Mouse (Mus musculus) CH12.LX (cell line): ENCODE data around the gene Dkk3. TPM values are rescaled to one million over a fixed set of nuclear protein-coding genes. Genes with fewer than 3 reads are reported as not detected.

Experiments used
- DNase-seq: peaks from one replicate; pipeline ENCODE4 v3.0.0-alpha.2; 2013; ENCODE audit errors: extremely low read depth
- H3K27ac ChIP-seq: 2 replicates; pipeline ENCODE4 v1.5.1; 2012; ENCODE audit warnings: low read depth, mild to moderate bottlenecking, control low read depth, moderate library complexity; ENCODE audit not compliant: insufficient read depth
- H3K27me3 ChIP-seq: replicated peaks from 2 replicates; pipeline ENCODE3; 2012; ENCODE audit warnings: inconsistent platforms
- H3K36me3 ChIP-seq, 2 experiments: replicated peaks in 1 of 2; 2 replicates each; pipeline versions ENCODE3 to v1.6.1; 2012; ENCODE audit warnings: inconsistent platforms in 1 of 2, low read length in 1 of 2, mild to moderate bottlenecking in 1 of 2, mixed read lengths in 1 of 2, moderate library complexity in 1 of 2; ENCODE audit not compliant: control insufficient read depth in 1 of 2, insufficient read depth in 1 of 2
- H3K4me1 ChIP-seq, 2 experiments: 2 replicates each; pipeline ENCODE4 v1.6.1; 2012; ENCODE audit warnings: inconsistent platforms in 1 of 2, moderate library complexity in 1 of 2; ENCODE audit not compliant: insufficient read depth in 2 of 2, control insufficient read depth in 1 of 2
- H3K4me2 ChIP-seq: 2 replicates; pipeline ENCODE4 v1.6.1; 2012; ENCODE audit warnings: low read depth, mild to moderate bottlenecking, control low read depth; ENCODE audit not compliant: poor library complexity, insufficient read depth, severe bottlenecking
- H3K4me3 ChIP-seq, 3 experiments: fragments of 150-350 bp in 1 of 3; sonication (generic) in 1 of 3; replicated peaks in 1 of 3; 2 replicates each; pipeline versions ENCODE3 to v1.5.1; 2011 to 2012; ENCODE audit warnings: low read depth in 2 of 3, low read length in 2 of 3, mild to moderate bottlenecking in 2 of 3, moderate library complexity in 2 of 3, control low read depth in 1 of 3, improper control_type of control experiment in 1 of 3, inconsistent platforms in 1 of 3, mixed read lengths in 1 of 3; ENCODE audit not compliant: poor library complexity in 1 of 3
- H3K79me2 ChIP-seq: replicated peaks from 2 replicates; pipeline ENCODE4 v1.6.1; 2012; ENCODE audit warnings: mild to moderate bottlenecking, moderate library complexity; ENCODE audit not compliant: control insufficient read depth, poor library complexity, insufficient read depth, severe bottlenecking; ENCODE audit errors: extremely low read depth
- H3K9ac ChIP-seq: 2 replicates; pipeline ENCODE4 v1.6.1; 2012; ENCODE audit warnings: low read depth, mild to moderate bottlenecking, control low read depth, moderate library complexity; ENCODE audit not compliant: insufficient read depth
- H3K9me3 ChIP-seq: replicated peaks from 2 replicates; pipeline ENCODE3; 2012; ENCODE audit warnings: low read length, inconsistent platforms, mixed read lengths
- BHLHE40 ChIP-seq: IDR thresholded peaks from 2 replicates; pipeline ENCODE4 v1.6.1; 2011; ENCODE audit warnings: mild to moderate bottlenecking, low read depth, low read length, improper control_type of control experiment
- CHD1 ChIP-seq: IDR thresholded peaks from 2 replicates; pipeline ENCODE4 v1.6.1; 2012; ENCODE audit warnings: low read depth, low read length, improper control_type of control experiment, inconsistent platforms
- CTCF ChIP-seq, 2 experiments: IDR thresholded peaks in 1 of 2; conservative IDR thresholded peaks in 1 of 2; 2 replicates each; pipeline ENCODE4 v1.5.1; 2011 to 2012; ENCODE audit warnings: low read depth in 2 of 2, low read length in 2 of 2, improper control_type of control experiment in 1 of 2, inconsistent platforms in 1 of 2, mild to moderate bottlenecking in 1 of 2, moderate library complexity in 1 of 2
- E2F4 ChIP-seq: IDR thresholded peaks from 2 replicates; pipeline ENCODE4 v1.6.1; 2011; ENCODE audit warnings: low read depth, low read length, improper control_type of control experiment; ENCODE audit not compliant: insufficient replicate concordance
- ELF1 ChIP-seq: IDR thresholded peaks from 2 replicates; pipeline ENCODE4 v1.6.1; 2014; ENCODE audit warnings: low read depth, mild to moderate bottlenecking, inconsistent platforms, low read length, improper control_type of control experiment
- ETS1 ChIP-seq: conservative IDR thresholded peaks from 2 replicates; pipeline ENCODE4 v1.6.1; 2012; ENCODE audit warnings: low read depth, mild to moderate bottlenecking, inconsistent platforms, low read length, improper control_type of control experiment, moderate library complexity
- HCFC1 ChIP-seq: IDR thresholded peaks from 2 replicates; pipeline ENCODE4 v1.6.1; 2012; ENCODE audit warnings: low read depth, mild to moderate bottlenecking, inconsistent platforms, low read length, improper control_type of control experiment
- IRF4 ChIP-seq: IDR thresholded peaks from 2 replicates; pipeline ENCODE4 v1.6.1; 2014; ENCODE audit warnings: low read depth, mild to moderate bottlenecking, inconsistent platforms, low read length, improper control_type of control experiment
- JUN ChIP-seq: IDR thresholded peaks from 2 replicates; pipeline ENCODE4 v1.6.1; 2011; ENCODE audit warnings: low read depth, mild to moderate bottlenecking, low read length, improper control_type of control experiment, moderate library complexity; ENCODE audit not compliant: insufficient read depth
- MAFK ChIP-seq: IDR thresholded peaks from 2 replicates; pipeline ENCODE4 v1.6.1; 2011; ENCODE audit warnings: low read length, improper control_type of control experiment; ENCODE audit not compliant: insufficient replicate concordance
- MAX ChIP-seq: IDR thresholded peaks from 2 replicates; pipeline ENCODE4 v1.6.1; 2011; ENCODE audit warnings: low read length, improper control_type of control experiment
- MAZ ChIP-seq: IDR thresholded peaks from 2 replicates; pipeline ENCODE4 v1.6.1; 2012; ENCODE audit warnings: low read depth, mild to moderate bottlenecking, inconsistent platforms, low read length, improper control_type of control experiment, moderate library complexity
- MXI1 ChIP-seq: IDR thresholded peaks from 2 replicates; pipeline ENCODE4 v1.6.1; 2011; ENCODE audit warnings: mild to moderate bottlenecking, low read depth, low read length, improper control_type of control experiment
- MYC ChIP-seq: IDR thresholded peaks from 2 replicates; pipeline ENCODE4 v1.6.1; 2011; ENCODE audit warnings: low read depth, mild to moderate bottlenecking, improper control_type of control experiment, low read length
- PAX5 ChIP-seq: IDR thresholded peaks from 2 replicates; pipeline ENCODE4 v1.6.1; 2012; ENCODE audit warnings: low read length, inconsistent platforms, mixed read lengths
- POLR2A ChIP-seq: IDR thresholded peaks from 2 replicates; pipeline ENCODE4 v1.6.1; 2011; ENCODE audit warnings: low read depth, mild to moderate bottlenecking, improper control_type of control experiment, low read length
- POLR2AphosphoS2 ChIP-seq: IDR thresholded peaks from 2 replicates; pipeline ENCODE4 v1.6.1; 2011; ENCODE audit warnings: low read depth, low read length, improper control_type of control experiment
- RCOR1 ChIP-seq: conservative IDR thresholded peaks from 2 replicates; pipeline ENCODE4 v1.6.1; 2012; ENCODE audit warnings: low read depth, mild to moderate bottlenecking, inconsistent platforms, low read length, improper control_type of control experiment
- SIN3A ChIP-seq: IDR thresholded peaks from 2 replicates; pipeline ENCODE4 v1.6.1; 2012; ENCODE audit warnings: low read length, improper control_type of control experiment, inconsistent platforms
- SMC3 ChIP-seq: IDR thresholded peaks from 2 replicates; pipeline ENCODE4 v1.6.1; 2011; ENCODE audit warnings: low read depth, low read length, improper control_type of control experiment
- TBP ChIP-seq: conservative IDR thresholded peaks from 2 replicates; pipeline ENCODE4 v1.6.1; 2011; ENCODE audit warnings: low read depth, low read length, improper control_type of control experiment
- UBTF ChIP-seq: IDR thresholded peaks from 2 replicates; pipeline ENCODE4 v1.6.1; 2012; ENCODE audit warnings: low read depth, mild to moderate bottlenecking, inconsistent platforms, low read length, improper control_type of control experiment, moderate library complexity
- USF1 ChIP-seq: IDR thresholded peaks from 2 replicates; pipeline ENCODE4 v1.6.1; 2014; ENCODE audit warnings: low read depth, mild to moderate bottlenecking, inconsistent platforms, low read length, improper control_type of control experiment
- ZC3H11A ChIP-seq: IDR thresholded peaks from 2 replicates; pipeline ENCODE4 v1.6.1; 2012; ENCODE audit warnings: low read depth, mild to moderate bottlenecking, inconsistent platforms, low read length, improper control_type of control experiment
- ZKSCAN1 ChIP-seq: IDR thresholded peaks from 2 replicates; pipeline ENCODE4 v1.6.1; 2012; ENCODE audit warnings: low read depth, inconsistent platforms, low read length, improper control_type of control experiment, borderline replicate concordance
- ZNF384 ChIP-seq: IDR thresholded peaks from 2 replicates; pipeline ENCODE4 v1.6.1; 2012; ENCODE audit warnings: low read depth, low read length, improper control_type of control experiment, inconsistent platforms
- dilution Hi-C: fragments of 300-500 bp; cut with MboI; formaldehyde crosslinking; loops from 2 replicates; pipeline ENCODE4 v1.14.3; 2020; ENCODE audit warnings: low sequenced_read_pairs; ENCODE audit not compliant: extremely low pct_unique_long_range_greater_than_20kb, extremely low pct_ligation_motif_present
- in situ Hi-C: fragments of 300-500 bp; cut with MboI; formaldehyde crosslinking; loops from 3 replicates; pipeline ENCODE4 v1.14.3; 2019; ENCODE audit warnings: low sequenced_read_pairs, low pct_ligation_motif_present, low pct_unique_long_range_greater_than_20kb, mixed read lengths
- polyA plus RNA-seq: library from polyadenylated mRNA; unstranded; fragments of >175 nt; gene quantifications from 2 replicates; pipeline ENCODE4 v1.2.1, GENCODE M21; 2012; ENCODE audit warnings: low read depth; ENCODE audit not compliant: insufficient read length
- total RNA-seq, 2 experiments: library from RNA; depleted of rRNA; stranded (reverse); fragments of 300-350 nt in 1 of 2; fragments of >200 nt in 1 of 2; gene quantifications; 2 replicates each; pipeline ENCODE4 v1.2.3; 2012 to 2014

The Dkk3 gene
- total and polyA plus RNA-seq, 3 experiments, result 0.38 to 0.55 (median 0.54) TPM

DNA sequence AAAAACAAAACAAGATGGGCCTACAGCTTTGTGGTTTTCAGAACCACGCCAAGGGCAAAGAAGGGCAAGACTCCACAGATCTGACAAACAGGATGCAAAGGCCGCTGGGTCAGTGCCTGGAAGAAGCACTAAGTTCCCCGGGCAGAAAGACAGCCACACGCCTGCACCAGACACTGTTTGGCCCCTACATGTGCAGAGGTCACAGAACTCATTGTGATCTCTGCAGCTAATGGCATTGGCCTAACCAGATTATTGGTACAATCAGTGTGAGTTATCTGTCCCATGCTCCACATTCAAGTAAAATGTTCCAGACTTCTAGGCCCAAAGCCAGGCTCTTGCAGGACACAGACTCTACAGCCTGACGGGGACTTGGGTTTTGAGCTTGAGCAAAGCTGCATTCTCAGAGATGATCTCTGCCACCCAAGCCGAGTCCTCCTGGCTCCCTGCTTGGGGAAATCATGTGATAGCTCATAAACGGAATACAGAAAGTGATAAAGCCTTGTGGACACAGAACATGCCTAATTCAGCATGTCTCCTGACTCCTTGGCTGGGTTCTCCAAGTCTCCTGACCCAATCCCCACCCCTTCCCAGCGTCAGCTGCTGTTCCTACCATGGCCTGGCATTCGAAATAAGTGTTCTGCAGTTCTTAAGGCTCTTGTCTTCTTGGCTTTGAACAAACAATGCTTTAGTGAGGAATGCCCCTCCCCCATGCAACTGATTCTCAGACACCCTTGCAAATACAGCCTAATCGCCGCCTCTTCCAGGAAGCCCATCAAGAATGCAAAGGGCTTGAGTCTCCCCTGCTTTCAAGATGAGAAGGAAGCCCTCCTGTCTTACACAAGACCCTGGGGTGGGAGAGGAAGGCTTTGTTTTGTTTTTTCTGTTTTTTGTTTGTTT lies 20.1 kb downstream of the Dkk3 start:
- no peaks in the 10 kb centered on the region for H3K36me3 ChIP-seq
- DNase-seq, result no peak
- TF ChIP-seq CTCF (conservative IDR thresholded peaks at IDR 0.05 in 1 of 2, IDR thresholded peaks at IDR 0.05 in 1 of 2; ENCODE audit: low read depth in 2 of 2, low read length in 2 of 2), result no peak
- TF ChIP-seq ETS1, result no peak
- TF ChIP-seq POLR2A, result no peak
- TF ChIP-seq HCFC1, result no peak
- no peak for TF ChIP-seq POLR2AphosphoS2
- TF ChIP-seq MAX, result no peak
- no peak for TF ChIP-seq USF1
- no peak for TF ChIP-seq IRF4
- no peak for TF ChIP-seq ELF1
- TF ChIP-seq ZC3H11A, result no peak
- TF ChIP-seq ZNF384, result no peak
- TF ChIP-seq ZKSCAN1, result no peak
- TF ChIP-seq, all 38 proteins: peak for 0
- dilution Hi-C loops (no loop called here), in situ Hi-C loops (no loop called here)
- no peak overlapping the region for H3K4me3 ChIP-seq
- H3K79me2 ChIP-seq, result no peaks in the 10 kb centered on the region
- H3K4me2 ChIP-seq, result no peak overlapping the region
- peaks cover 20 to 49% of the 10 kb centered on the region in 2 experiments for H3K4me1 ChIP-seq
- H3K9ac ChIP-seq, result no peak overlapping the region
- no peak overlapping the region for H3K27ac ChIP-seq
- H3K27me3 ChIP-seq, result no peaks in the 10 kb centered on the region
- no peaks in the 10 kb centered on the region for H3K9me3 ChIP-seq

DNA sequence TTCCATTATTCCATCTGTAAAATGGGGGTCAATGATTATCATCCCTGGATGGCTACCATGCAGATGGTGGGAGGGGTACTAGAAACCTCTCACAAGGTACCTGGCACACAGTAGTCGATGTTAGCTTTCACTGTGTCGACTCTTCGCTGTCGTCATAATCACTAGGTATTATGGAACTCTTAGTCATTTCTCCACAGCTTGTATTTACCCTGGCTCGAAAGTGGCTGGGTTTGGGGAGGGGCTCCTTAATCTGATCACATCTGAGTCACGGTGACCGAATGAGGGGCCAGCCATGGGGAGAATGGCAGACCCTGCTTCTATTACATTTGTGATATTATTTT lies 20.7 kb downstream of the Dkk3 start:
- TF ChIP-seq SMC3 (no peak), MYC (no peak)
- Histone ChIP-seq H3K4me3 (no peak overlapping the region), H3K27ac (no peak overlapping the region), H3K27me3 (no peaks in the 10 kb centered on the region), H3K79me2 (no peaks in the 10 kb centered on the region), H3K9me3 (no peaks in the 10 kb centered on the region), H3K4me1 (peaks cover 15 to 43% of the 10 kb centered on the region in 2 experiments), H3K4me2 (no peak overlapping the region), H3K36me3 (no peaks in the 10 kb centered on the region), H3K9ac (no peak overlapping the region)
- in situ Hi-C loops, result no loop called here
- dilution Hi-C loops, result no loop called here
- no peak for DNase-seq

DNA sequence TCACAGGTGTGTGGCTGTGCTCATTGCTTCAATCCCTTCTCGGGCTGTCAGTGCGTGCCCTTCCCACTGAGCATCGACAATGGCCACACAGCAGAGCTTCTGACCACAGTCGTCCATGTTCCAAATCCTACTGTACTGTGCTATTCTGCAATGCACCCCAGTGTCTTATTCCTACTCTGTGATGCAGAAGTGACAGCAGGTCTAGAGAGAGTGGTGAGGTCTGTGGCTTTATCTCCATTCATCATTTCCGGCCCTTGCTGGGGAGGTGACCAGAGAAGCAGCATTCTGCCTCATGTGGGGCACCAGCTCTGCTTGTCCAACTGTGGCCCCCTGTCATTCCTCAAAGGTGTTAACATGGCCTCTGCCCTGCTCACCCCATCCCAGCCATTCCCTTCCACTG lies 22.3 kb downstream of the Dkk3 start:
- Histone ChIP-seq H3K27me3 (no peaks in the 10 kb centered on the region), H3K27ac (no peak overlapping the region), H3K4me3 (no peak overlapping the region), H3K79me2 (no peaks in the 10 kb centered on the region), H3K9me3 (no peaks in the 10 kb centered on the region), H3K4me2 (no peak overlapping the region), H3K9ac (no peak overlapping the region), H3K36me3 (no peaks in the 10 kb centered on the region), H3K4me1 (peaks cover 8 to 42% of the 10 kb centered on the region in 2 experiments)
- TF ChIP-seq UBTF, result no peak
- TF ChIP-seq POLR2AphosphoS2, result no peak
- no peak for TF ChIP-seq CHD1
- TF ChIP-seq IRF4, result no peak
- no peak for TF ChIP-seq E2F4
- TF ChIP-seq SIN3A, result no peak
- no peak for TF ChIP-seq ZNF384
- no peak for TF ChIP-seq PAX5
- TF ChIP-seq USF1, result no peak
- no peak for TF ChIP-seq CTCF (conservative IDR thresholded peaks at IDR 0.05 in 1 of 2, IDR thresholded peaks at IDR 0.05 in 1 of 2; ENCODE audit: low read depth in 2 of 2, low read length in 2 of 2)
- no peak for TF ChIP-seq HCFC1
- TF ChIP-seq TBP, result no peak
- TF ChIP-seq MAFK, result no peak
- TF ChIP-seq MYC, result no peak
- TF ChIP-seq MAZ, result no peak
- no peak for TF ChIP-seq MXI1
- no peak for TF ChIP-seq BHLHE40
- TF ChIP-seq RCOR1, result no peak
- TF ChIP-seq JUN, result no peak
- dilution Hi-C loops, result no loop called here
- in situ Hi-C loops, result no loop called here
- DNase-seq, result no peak
